Mouse (Mus musculus): ENCODE results near the gene Timeless. TPM values are rescaled to one million over a fixed set of nuclear protein-coding genes. Genes with fewer than 3 reads are reported as not detected.

The Timeless gene
- polyA plus RNA-seq, 1 experiment from 2014 or later = 63.1 TPM

DNA sequence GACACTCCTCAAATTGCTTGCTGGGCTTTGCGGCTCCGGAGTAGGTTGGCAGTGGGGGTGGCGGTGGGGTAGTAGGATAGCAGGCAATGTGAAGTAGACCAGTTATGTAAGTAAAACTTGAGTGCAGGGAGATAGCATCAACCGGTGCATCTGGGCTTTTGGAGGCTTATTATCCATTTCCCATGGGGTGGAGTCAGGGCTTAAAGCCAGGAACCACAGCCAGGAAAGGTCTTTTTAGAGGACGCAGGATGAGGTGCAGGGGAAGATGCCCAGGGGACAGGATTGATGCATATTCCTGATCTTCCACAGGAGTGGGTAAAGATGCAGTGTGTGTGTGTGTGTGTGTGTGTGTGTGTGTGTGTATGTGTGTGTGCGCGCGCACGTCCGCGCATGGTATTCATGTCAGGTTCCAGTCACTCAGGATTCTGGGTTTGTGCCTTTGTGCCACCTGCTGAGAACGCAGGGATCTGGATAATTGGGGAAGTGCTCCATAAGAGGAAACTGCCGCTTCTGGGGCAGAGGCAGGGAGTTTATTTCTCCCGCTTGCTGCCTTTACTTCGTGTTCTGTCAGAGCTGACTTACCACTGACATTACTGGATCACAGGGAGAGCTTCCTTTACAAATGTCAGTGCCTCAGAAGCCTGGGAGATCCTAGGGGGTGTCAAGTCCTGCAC is 6.1 kb downstream of the Timeless start:
- WGBS = 80% methylated on average over 15 of the region's 15 CpGs
- no peaks in the 10 kb centered on the region for H3K9me3 ChIP-seq
- H3K9ac ChIP-seq = no peak overlapping the region
- H3K27me3 ChIP-seq = no peaks in the 10 kb centered on the region
- no peak for ATAC-seq (ENCODE audit: borderline replicate concordance, extremely low read depth, low FRiP score, low TSS enrichment)
- no peak overlapping the region for H3K4me2 ChIP-seq
- H3K27ac ChIP-seq = no peak overlapping the region
- peaks cover 5% of the 10 kb centered on the region for H3K4me1 ChIP-seq
- H3K36me3 ChIP-seq = peaks cover 36% of the 10 kb centered on the region
- no peak overlapping the region for H3K4me3 ChIP-seq

DNA sequence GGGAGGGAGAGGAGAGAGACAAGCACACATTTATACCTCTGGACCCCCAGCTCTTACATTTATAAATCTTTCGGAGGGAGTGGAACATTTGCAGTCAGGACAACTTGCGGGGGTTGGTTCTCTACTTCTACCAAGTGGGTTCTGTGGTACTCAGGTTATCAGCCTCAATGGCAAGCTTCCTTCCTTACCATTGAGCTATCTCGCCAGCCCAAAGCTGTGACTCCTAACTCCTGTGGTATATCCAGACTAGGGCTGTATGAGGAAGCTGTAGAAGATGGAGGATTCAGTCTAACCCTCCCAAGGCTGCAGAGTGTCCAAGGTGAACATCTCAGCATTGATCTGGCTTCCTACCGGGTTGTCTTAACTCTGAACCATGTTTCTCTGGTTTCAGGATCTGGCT is 7.3 kb downstream of the Timeless start:
- Histone ChIP-seq H3K4me2 (no peak overlapping the region), H3K36me3 (peaks cover 46% of the 10 kb centered on the region), H3K4me1 (no peaks in the 10 kb centered on the region), H3K27ac (no peak overlapping the region), H3K9ac (no peak overlapping the region), H3K4me3 (no peak overlapping the region), H3K27me3 (no peaks in the 10 kb centered on the region), H3K9me3 (no peaks in the 10 kb centered on the region)
- no peak for ATAC-seq (ENCODE audit: borderline replicate concordance, extremely low read depth, low FRiP score, low TSS enrichment)
- WGBS = 92% methylated on average over 4 of the region's 4 CpGs

DNA sequence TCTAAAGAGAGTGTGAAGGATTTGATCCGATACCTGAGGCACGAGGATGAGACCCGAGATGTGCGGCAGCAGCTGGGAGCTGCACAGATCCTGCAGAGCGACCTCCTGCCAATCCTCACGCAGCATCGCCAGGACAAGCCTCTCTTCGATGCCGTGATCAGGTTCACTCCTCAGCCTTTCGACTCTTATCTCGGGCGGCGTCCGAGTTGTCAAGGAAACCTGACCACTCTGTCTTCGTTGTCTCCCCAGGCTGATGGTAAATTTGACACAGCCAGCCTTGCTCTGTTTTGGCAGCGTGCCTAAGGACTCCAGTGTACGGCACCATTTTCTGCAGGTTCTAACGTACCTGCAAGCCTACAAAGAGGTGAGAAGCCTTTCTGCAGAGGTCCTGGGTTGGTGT is 8.3 kb downstream of the Timeless start:
- Histone ChIP-seq H3K4me3 (no peak overlapping the region), H3K27ac (no peak overlapping the region), H3K4me2 (no peak overlapping the region), H3K9ac (no peak overlapping the region), H3K9me3 (no peaks in the 10 kb centered on the region), H3K36me3 (peaks cover 52% of the 10 kb centered on the region), H3K4me1 (no peaks in the 10 kb centered on the region), H3K27me3 (no peaks in the 10 kb centered on the region)
- WGBS = 73% methylated on average over 18 of the region's 18 CpGs
- ATAC-seq (ENCODE audit: borderline replicate concordance, extremely low read depth, low FRiP score, low TSS enrichment) = no peak

DNA sequence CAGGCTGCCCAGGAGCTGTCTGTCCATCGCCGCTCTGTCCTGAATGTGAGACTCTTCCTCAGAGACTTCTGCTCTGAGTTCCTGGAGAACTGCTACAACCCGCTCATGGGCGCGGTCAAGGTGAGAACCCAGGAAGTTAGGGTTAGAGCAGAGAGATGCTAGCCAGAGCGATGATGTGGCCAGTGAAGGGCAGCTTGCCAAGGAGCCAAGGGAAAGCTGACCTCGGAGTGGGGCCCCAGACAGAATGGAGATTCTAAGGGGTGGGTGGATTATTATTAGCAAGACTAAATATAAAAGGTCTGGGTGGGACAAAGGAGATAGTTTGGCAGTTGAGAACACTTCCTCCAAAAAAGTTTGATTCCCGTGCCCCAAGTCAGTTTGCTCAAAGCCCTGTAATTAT is 11.4 kb downstream of the Timeless start:
- Histone ChIP-seq H3K9ac (no peak overlapping the region), H3K36me3 (peaks cover 81% of the 10 kb centered on the region), H3K4me2 (no peak overlapping the region), H3K27me3 (no peaks in the 10 kb centered on the region), H3K4me1 (no peaks in the 10 kb centered on the region), H3K4me3 (no peak overlapping the region), H3K9me3 (no peaks in the 10 kb centered on the region), H3K27ac (no peak overlapping the region)
- ATAC-seq (ENCODE audit: borderline replicate concordance, extremely low read depth, low FRiP score, low TSS enrichment) = no peak
- WGBS = 85% methylated on average over 8 of the region's 8 CpGs

DNA sequence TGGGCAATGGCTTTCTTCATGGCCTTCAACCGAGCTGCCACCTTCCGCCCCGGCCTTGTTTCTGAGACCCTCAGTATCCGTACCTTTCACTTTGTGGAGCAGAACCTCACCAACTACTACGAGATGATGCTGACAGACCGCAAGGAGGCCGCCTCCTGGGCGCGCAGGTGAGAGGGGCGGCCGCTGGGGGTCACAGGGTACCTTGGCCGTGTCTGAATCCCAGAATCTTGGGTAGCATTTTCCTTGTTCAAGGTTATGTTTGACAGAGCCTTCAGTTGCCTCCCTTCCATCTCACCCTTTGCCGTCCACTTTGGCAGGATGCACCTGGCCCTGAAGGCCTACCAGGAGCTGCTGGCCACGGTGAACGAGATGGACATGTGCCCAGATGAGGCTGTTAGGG is 12.3 kb downstream of the Timeless start:
- no peaks in the 10 kb centered on the region for H3K9me3 ChIP-seq
- peaks cover 89% of the 10 kb centered on the region for H3K36me3 ChIP-seq
- 92% methylated on average over 15 of the region's 15 CpGs for WGBS
- no peak overlapping the region for H3K4me2 ChIP-seq
- H3K4me3 ChIP-seq = no peak overlapping the region
- H3K27ac ChIP-seq = no peak overlapping the region
- no peaks in the 10 kb centered on the region for H3K4me1 ChIP-seq
- ATAC-seq (ENCODE audit: borderline replicate concordance, extremely low read depth, low FRiP score, low TSS enrichment) = no peak
- no peak overlapping the region for H3K9ac ChIP-seq
- H3K27me3 ChIP-seq = no peaks in the 10 kb centered on the region

DNA sequence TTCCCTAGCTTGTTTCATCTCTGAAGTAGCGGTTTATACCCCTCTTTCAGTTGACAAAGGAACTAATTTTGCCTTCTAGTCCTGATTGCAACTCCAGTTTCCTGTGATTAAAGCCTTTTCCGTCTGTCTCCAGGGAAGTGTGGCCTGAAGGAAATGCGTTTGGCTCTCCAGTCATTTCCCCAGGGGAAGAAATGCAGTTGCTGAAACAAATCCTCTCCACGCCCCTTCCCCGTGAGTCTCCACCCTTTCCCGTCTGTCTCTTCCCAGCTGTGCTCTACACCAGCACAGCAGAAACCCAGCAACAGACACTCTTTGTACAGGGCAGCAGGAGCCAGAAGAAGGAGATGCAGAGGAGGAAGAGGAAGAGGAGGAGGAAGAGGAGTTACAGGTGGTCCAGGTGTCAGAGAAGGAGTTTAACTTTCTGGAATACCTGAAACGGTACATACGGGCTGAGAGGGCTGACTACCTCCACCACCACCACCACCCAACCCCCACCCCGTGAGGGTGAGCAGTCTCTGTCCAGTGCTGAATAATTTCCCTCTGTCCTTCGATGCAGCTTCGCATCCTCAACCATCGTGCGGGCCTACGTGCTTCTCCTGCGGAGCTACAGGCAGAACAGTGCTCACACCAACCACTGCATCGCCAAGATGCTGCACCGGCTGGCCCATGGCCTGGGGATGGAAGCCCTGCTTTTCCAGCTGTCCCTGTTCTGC is 15.3 kb downstream of the Timeless start:
- H3K9ac ChIP-seq = no peak overlapping the region
- H3K4me3 ChIP-seq = peak overlapping the region; percentile 2; the same call in 1 of the 2 replicates
- WGBS = 70% methylated on average over 17 of the region's 17 CpGs
- no peaks in the 10 kb centered on the region for H3K9me3 ChIP-seq
- H3K4me2 ChIP-seq = peak overlapping the region; percentile 28
- H3K27me3 ChIP-seq = no peaks in the 10 kb centered on the region
- no peaks in the 10 kb centered on the region for H3K4me1 ChIP-seq
- peak overlapping the region; percentile 76 for H3K27ac ChIP-seq
- H3K36me3 ChIP-seq = peaks cover 94% of the 10 kb centered on the region
- peak; percentile 47; the same call in 1 of the 2 replicates for ATAC-seq (ENCODE audit: borderline replicate concordance, extremely low read depth, low FRiP score, low TSS enrichment)

DNA sequence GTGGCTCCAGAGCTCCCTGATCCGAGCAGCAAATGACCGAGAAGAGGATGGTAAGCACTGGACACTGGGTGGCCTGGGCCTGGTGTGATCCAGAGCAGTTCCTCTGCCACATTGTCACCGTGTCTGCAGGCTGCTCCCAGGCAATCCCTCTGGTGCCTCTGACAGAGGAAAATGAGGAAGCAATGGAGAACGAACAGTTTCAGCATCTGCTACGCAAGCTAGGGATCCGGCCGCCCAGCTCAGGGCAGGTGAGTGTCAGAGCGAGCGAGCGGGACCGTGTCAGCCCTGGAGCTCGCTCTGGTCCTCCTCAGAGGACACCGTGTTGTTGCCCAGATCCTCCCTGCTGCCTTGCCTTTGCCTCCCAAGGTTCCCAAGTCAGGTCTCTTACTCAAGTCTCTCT is 18.7 kb downstream of the Timeless start:
- Histone ChIP-seq H3K27ac (no peak overlapping the region), H3K9me3 (no peaks in the 10 kb centered on the region), H3K27me3 (no peaks in the 10 kb centered on the region), H3K36me3 (peaks cover 73% of the 10 kb centered on the region), H3K4me3 (no peak overlapping the region), H3K9ac (no peak overlapping the region), H3K4me1 (no peaks in the 10 kb centered on the region), H3K4me2 (no peak overlapping the region)
- no peak for ATAC-seq (ENCODE audit: borderline replicate concordance, extremely low read depth, low FRiP score, low TSS enrichment)
- 93% methylated on average over 13 of the region's 13 CpGs for WGBS

DNA sequence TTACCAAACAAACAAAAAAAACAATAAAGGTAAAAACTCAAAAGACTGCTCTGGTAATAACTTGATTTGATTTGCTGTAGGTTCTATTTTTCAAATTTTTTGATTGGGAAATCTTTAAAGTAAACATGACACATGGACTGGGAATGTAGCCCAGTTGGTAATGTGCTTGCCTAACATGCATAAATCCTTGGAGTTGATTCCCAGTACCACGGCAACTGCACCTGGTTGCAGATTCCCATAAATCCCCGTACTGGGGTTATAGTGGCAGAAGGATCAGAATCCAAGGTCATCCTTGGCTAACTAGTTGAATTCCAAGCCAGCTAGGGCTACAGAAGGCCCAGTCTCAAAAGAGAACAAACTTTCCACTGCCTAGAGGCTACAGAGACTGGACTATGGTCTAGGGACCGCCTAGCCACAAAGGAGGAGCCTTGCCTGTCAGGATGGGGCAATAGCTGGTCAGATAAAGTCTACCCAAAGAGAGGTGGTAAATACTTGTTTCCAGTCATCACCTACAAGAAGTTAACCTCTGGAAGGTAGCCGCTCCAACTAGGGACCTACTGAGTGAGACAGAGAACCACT is 21.9 kb downstream of the Timeless start, which contains the start of gene Apon:
Apon (plus strand) TSS at position 420 of the 579 bp plus-strand sequence.
- H3K4me3 ChIP-seq = no peak within 1 kb of the TSS
- H3K9me3 ChIP-seq = no peaks in the 10 kb centered on the region
- H3K27ac ChIP-seq = no peak within 1 kb of the TSS
- no peaks in the 10 kb centered on the region for H3K4me1 ChIP-seq
- 70% methylated on average over 4 of the region's 4 CpGs for WGBS
- H3K36me3 ChIP-seq = peaks cover 44% of the 10 kb centered on the region
- H3K4me2 ChIP-seq = no peak within 1 kb of the TSS
- H3K27me3 ChIP-seq = no peaks in the 10 kb centered on the region
- no peak within 1 kb of the TSS for H3K9ac ChIP-seq
- ATAC-seq (ENCODE audit: borderline replicate concordance, extremely low read depth, low FRiP score, low TSS enrichment) = no peak

DNA sequence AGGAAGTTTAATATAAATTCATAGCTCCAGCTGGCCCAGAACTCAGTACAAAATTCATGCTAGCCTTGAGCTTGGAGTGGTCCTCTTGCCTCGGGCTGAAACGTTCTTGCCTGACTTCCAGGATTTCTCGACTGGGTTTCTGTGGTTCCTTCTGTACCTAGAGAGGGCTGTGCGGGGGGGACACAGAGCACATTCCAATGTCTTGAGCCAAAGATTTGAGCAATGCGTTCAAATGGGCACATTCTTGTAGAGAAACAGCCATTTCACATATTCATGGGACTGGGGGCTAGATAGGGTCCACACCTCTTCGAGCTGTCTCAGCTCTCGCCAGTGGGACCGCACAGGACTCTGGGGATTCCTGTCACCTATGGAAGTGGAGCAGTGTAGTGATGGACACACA is 24.1 kb downstream of the Timeless start:
- peaks cover 23% of the 10 kb centered on the region for H3K36me3 ChIP-seq
- no peak overlapping the region for H3K27ac ChIP-seq
- no peak overlapping the region for H3K9ac ChIP-seq
- no peak overlapping the region for H3K4me3 ChIP-seq
- ATAC-seq (ENCODE audit: borderline replicate concordance, extremely low read depth, low FRiP score, low TSS enrichment) = no peak
- H3K4me1 ChIP-seq = no peaks in the 10 kb centered on the region
- no peaks in the 10 kb centered on the region for H3K27me3 ChIP-seq
- no peaks in the 10 kb centered on the region for H3K9me3 ChIP-seq
- no peak overlapping the region for H3K4me2 ChIP-seq
- 75% methylated on average over 8 of the region's 8 CpGs for WGBS

DNA sequence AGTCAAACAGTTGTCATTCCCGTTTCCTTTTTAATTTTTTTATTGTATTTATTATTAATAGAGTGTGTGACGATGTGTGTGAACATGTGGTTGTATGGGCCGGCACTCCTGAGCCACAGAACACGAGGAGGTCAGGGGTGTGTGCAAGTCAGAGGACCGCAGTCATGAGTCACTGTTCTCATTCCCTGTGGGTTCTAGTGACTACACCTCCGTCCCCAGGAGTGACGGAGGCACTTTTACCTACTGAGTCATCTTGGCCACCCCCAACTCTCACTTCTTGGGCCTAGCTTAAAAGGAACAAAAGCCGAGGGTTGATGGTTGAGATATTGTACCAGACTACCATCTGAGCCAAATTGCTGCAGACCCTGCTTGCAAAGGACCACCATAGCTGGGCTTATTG is 24.5 kb downstream of the Timeless start:
- Histone ChIP-seq H3K27ac (no peak overlapping the region), H3K4me2 (no peak overlapping the region), H3K27me3 (no peaks in the 10 kb centered on the region), H3K36me3 (peaks cover 19% of the 10 kb centered on the region), H3K4me1 (no peaks in the 10 kb centered on the region), H3K4me3 (no peak overlapping the region), H3K9ac (no peak overlapping the region), H3K9me3 (no peaks in the 10 kb centered on the region)
- no peak for ATAC-seq (ENCODE audit: borderline replicate concordance, extremely low read depth, low FRiP score, low TSS enrichment)
- 69% methylated on average over 8 of the region's 8 CpGs for WGBS

DNA sequence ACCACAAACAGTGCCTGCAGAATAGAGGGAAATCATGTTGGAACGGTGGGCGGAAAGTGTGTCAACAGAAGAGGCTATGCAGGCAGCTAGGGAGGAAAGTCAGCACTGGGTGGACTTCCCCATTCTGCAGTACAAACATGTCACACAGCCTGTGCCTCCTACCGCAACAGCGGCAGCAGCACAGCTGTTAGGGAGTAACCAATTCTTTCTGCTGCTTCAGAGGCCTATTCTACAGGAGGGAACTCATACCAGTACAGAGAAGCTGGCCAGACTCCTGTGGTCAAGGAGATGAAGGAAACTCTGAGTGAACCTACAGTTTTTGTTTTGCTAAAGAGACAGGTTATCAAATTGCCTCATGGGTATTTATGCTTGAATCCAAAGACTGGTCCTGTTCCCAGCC is 27.1 kb downstream of the Timeless start:
- Histone ChIP-seq H3K27ac (no peak overlapping the region), H3K4me1 (no peaks in the 10 kb centered on the region), H3K27me3 (no peaks in the 10 kb centered on the region), H3K9me3 (no peaks in the 10 kb centered on the region), H3K4me3 (no peak overlapping the region), H3K36me3 (no peaks in the 10 kb centered on the region), H3K9ac (no peak overlapping the region), H3K4me2 (no peak overlapping the region)
- no peak for ATAC-seq (ENCODE audit: borderline replicate concordance, extremely low read depth, low FRiP score, low TSS enrichment)
- 78% methylated on average over 4 of the region's 4 CpGs for WGBS

DNA sequence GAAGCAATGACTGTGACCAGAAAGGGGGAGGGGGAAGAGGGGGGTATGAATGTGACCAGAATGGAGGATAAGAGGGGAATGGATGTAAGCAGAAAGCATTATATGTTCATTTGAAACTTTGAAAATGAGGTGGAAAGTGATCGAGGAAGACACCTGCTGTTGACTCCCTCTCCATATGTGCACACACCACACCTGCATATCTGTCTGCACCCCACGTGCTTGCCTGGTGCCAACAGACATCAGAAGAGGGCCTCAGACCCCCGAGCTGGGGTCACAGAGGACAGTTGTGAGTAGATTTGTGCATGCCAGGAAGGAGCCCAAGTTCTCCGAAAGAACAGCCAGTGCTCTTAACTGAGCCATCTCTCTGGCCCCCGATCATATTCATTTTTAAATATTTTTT is 28.1 kb downstream of the Timeless start:
- no peak for ATAC-seq (ENCODE audit: borderline replicate concordance, extremely low read depth, low FRiP score, low TSS enrichment)
- H3K36me3 ChIP-seq = no peaks in the 10 kb centered on the region
- no peak overlapping the region for H3K4me2 ChIP-seq
- 77% methylated on average over 5 of the region's 5 CpGs for WGBS
- no peaks in the 10 kb centered on the region for H3K27me3 ChIP-seq
- H3K4me3 ChIP-seq = no peak overlapping the region
- no peaks in the 10 kb centered on the region for H3K9me3 ChIP-seq
- no peak overlapping the region for H3K27ac ChIP-seq
- H3K9ac ChIP-seq = no peak overlapping the region
- H3K4me1 ChIP-seq = no peaks in the 10 kb centered on the region

Data from lung, embryonic 15.5 days (tissue).